Mouse (Mus musculus) liver, embryonic 14.5 days (tissue): ENCODE measurements around the gene Wdfy2.

Experiments
- CTCF ChIP-seq: IDR thresholded peaks from 2 replicates; pipeline ENCODE4 v1.5.1; 2016; ENCODE audit warnings: antibody characterized with exemption, low read depth, control low read depth
- EP300 ChIP-seq: IDR thresholded peaks from 2 replicates; pipeline ENCODE4 v1.6.1; 2016; ENCODE audit warnings: antibody characterized with exemption, low read depth

DNA sequence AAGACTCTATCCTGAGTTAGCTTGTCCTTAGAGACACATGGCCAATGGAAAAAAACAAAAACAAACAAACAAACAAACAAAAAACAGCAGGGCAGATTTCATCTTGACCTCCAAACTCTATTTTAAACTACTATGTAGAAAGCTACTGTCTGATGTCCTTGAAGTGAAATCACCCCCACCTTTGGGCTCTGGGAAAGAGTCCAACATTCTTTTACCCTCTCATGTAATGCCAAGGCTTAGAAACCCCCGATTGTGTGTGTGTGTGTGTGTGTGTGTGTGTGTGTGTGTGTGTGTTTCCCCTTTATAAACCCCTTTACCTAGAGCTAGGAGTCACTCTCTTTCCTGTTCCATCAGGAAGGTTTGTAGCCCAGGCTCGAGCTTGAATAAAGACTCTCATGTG is 165.1 kb downstream of the Wdfy2 start:
- no peak for TF ChIP-seq CTCF
- no peak for TF ChIP-seq EP300
